Mouse (Mus musculus) stomach, postnatal 0 days (tissue): ENCODE measurements around the gene Hspa4.

Experiments
- CTCF ChIP-seq: IDR thresholded peaks from 2 replicates; pipeline ENCODE4 v1.5.1; 2016; ENCODE audit warnings: antibody characterized with exemption, low read depth, mild to moderate bottlenecking, moderate library complexity
- EP300 ChIP-seq: optimal IDR thresholded peaks from 2 replicates; pipeline ENCODE3; 2016; ENCODE audit warnings: antibody characterized with exemption

DNA sequence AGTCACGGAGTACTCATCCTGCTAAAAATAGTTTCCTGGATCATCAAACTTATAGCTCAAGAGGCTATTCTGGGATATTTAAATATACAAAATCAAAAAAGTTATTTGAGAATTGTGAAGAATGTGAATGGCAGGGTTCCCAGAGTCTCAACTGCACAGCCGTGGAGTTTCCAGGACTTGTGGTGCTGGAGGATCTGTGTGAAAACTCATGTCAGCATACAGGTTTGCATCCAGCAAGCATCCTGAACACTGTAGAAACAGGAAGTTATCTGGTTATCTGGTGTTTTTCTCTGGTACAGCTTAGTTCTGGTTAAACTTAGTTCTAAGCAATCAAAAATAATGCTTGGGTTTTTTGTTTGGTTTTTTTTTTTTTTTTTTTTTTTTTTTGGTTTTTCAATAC lies 6.7 kb upstream of the Hspa4 start:
- TF ChIP-seq CTCF (no peak), EP300 (no peak)
